Mouse (Mus musculus) midbrain, embryonic 10.5 days (tissue): ENCODE measurements around the gene Gm16223. TPM values are rescaled to one million over a fixed set of nuclear protein-coding genes. Genes with fewer than 3 reads are reported as not detected.

Experiments
- DNase-seq: peaks from one replicate; pipeline ENCODE4 v3.0.0-alpha.2; 2017; ENCODE audit warnings: low spot score
- H3K27ac ChIP-seq: fragments of 300-500 bp; sonication (generic); replicated peaks from 2 replicates; pipeline ENCODE4 v1.5.1; 2016; ENCODE audit warnings: mild to moderate bottlenecking
- H3K27me3 ChIP-seq: fragments of 300-500 bp; sonication (generic); 2 replicates; pipeline ENCODE4 v1.6.1; 2016; ENCODE audit warnings: low read depth, mild to moderate bottlenecking; ENCODE audit not compliant: poor library complexity, severe bottlenecking
- H3K36me3 ChIP-seq: fragments of 300-500 bp; sonication (generic); 2 replicates; pipeline ENCODE4 v1.6.1; 2016; ENCODE audit warnings: mild to moderate bottlenecking, moderate library complexity
- H3K4me1 ChIP-seq: fragments of 300-500 bp; sonication (generic); 2 replicates; pipeline ENCODE4 v1.6.1; 2016
- H3K4me3 ChIP-seq: fragments of 300-500 bp; sonication (generic); 2 replicates; pipeline ENCODE4 v1.5.1; 2016; ENCODE audit warnings: mild to moderate bottlenecking, moderate library complexity
- H3K9me3 ChIP-seq: fragments of 300-500 bp; sonication (generic); replicated peaks from 2 replicates; pipeline ENCODE4 v1.6.1; 2016; ENCODE audit warnings: mild to moderate bottlenecking
- WGBS: fragments of 180-500 bp; shearing (Covaris S2); methylation state at CpG from one replicate; pipeline ENCODE4 v1.1.7; 2016; 5-methylcytosine and 5-hydroxymethylcytosine counted together
- polyA plus RNA-seq: library from polyadenylated mRNA; unstranded; fragments of >200 nt; fragmentation: Nextera tagmentation; extraction: Ambion mirVana; gene quantifications from 2 replicates; pipeline ENCODE4 v1.2.1, GENCODE M21; 2016

Gene Gm16223
- not detected in 2 replicates for polyA plus RNA-seq

DNA sequence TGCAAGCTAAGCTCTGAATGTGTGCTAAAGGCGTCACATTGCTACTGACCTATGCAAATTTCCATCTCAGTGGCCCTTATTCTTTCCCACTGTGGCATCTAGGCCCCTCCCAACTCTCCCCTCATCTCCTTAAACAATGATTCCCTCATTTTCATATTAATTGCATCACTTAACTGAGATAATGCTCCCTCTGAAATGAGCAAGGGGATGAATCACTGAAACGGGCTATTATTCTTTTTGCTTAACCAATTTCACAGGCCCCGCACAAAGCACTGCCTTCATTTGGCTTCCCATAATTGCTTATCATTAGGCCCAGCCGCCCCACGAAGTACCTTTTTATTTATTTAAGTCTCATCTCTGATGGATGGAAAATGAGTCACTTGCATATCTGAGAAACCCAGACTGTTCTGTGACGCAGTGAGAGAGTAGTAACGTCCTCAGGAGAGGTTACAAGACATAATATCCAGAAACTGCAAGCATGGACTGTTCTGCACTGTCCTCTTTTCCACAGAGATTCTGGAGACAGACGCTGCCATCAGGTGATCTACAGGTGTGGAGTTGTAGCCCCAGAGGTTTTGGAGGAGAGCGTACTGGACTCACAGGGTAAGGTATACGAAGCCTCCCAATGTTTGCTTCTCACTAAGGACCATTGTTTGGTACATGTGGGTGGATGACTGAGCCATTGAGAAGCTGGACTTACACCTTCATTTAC is at the start of gene Gm16223:
Gm16223 (plus strand) TSS at position 485 of the 712 bp plus-strand sequence.
- H3K4me1 ChIP-seq, result no peaks in the 10 kb centered on the region
- no peak within 1 kb of the TSS for H3K4me3 ChIP-seq
- no peak for DNase-seq
- 87% methylated on average over 10 of the region's 10 CpGs for WGBS
- H3K27me3 ChIP-seq, result no peaks in the 10 kb centered on the region
- no peak within 1 kb of the TSS for H3K27ac ChIP-seq
- H3K36me3 ChIP-seq, result no peaks in the 10 kb centered on the region
- H3K9me3 ChIP-seq, result no peaks in the 10 kb centered on the region

DNA sequence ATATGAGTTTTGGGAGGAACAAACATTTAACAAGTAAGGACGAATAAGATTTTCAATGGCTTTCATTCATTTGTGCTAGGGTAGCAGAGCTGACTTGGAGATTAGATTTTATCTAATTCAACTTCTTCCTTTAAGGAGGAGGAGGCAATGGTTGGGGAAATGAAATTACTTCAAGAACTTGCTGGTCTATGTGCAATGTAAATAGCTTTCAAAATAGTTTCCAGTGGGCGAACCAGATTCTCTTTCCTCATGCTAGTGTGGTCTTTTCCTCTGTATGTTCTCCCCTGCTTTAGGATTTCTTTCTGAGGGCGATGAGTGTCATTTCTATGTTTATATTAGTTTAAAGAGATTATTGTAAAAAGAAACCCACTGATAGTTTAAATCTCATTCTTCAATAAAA is 45.7 kb upstream of the Gm16223 start:
- H3K27ac ChIP-seq, result no peak overlapping the region
- H3K27me3 ChIP-seq, result no peaks in the 10 kb centered on the region
- H3K9me3 ChIP-seq, result no peaks in the 10 kb centered on the region
- H3K4me1 ChIP-seq, result no peaks in the 10 kb centered on the region
- no peak overlapping the region for H3K4me3 ChIP-seq
- 88% methylated on average over 3 of the region's 3 CpGs for WGBS
- no peak for DNase-seq
- H3K36me3 ChIP-seq, result no peaks in the 10 kb centered on the region

DNA sequence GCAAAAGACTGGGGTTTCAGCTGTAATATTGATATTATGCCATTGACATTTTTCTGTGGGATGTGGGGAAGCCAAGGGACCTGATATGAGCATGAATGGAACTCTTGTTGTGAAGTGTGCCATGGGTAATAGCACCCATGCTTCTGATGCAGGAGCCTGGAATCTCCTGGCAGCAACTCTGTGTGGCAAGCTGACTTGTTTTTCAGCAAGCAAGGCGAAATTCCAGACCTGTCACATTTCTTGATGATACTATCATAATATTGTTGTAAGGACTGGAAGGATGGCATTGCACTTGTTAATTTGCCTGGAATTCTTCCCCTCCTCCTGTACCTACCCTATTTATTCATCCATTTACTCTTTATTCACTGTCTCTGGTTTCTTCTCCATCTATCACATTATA is 44.2 kb upstream of the Gm16223 start:
- H3K4me3 ChIP-seq, result no peak overlapping the region
- H3K27ac ChIP-seq, result no peak overlapping the region
- no peaks in the 10 kb centered on the region for H3K4me1 ChIP-seq
- H3K36me3 ChIP-seq, result no peaks in the 10 kb centered on the region
- WGBS, result 76% methylated on average over 1 of the region's 1 CpGs
- no peaks in the 10 kb centered on the region for H3K27me3 ChIP-seq
- DNase-seq, result no peak
- no peaks in the 10 kb centered on the region for H3K9me3 ChIP-seq

DNA sequence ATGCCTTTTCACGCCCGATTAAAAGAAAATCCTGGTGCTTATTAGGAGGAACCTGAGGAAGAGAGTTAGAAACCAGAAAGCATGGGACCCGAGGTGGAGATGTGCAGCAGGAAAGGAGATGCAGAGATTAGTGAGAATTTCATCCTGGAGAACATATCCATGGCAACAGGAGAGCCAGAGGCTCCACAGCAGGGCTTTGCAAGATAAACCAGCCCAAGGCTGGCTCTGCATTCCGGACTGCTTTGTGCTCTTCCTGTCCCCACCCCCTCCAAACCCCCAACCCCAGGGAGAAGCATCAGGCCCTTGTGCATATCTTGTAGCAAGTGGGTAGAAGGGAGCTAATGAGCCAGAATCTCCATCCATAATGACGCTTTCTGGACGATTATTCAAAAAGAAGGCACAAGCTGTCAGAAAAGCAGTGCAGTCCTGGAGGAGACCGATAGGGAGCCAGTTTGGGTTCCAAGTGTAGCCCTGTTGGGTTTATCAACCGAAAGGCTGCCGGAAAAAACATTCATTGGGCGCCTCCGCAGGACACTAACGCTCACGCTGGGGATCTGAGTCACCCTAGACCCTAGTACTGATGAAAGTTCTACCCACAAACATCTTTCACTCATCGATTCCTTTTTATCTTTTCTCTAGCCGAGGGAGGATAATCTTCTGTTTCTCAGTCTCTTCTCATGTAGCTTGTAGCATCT is 31.2 kb upstream of the Gm16223 start:
- H3K9me3 ChIP-seq, result no peaks in the 10 kb centered on the region
- 53% methylated on average over 15 of the region's 15 CpGs for WGBS
- peaks cover 6% of the 10 kb centered on the region; the same call in 1 of the 2 replicates for H3K4me1 ChIP-seq
- H3K27ac ChIP-seq, result peak overlapping the region; percentile 46; the same call in 1 of the 2 replicates
- H3K4me3 ChIP-seq, result no peak overlapping the region
- H3K27me3 ChIP-seq, result no peaks in the 10 kb centered on the region
- peak; percentile 19 for DNase-seq
- no peaks in the 10 kb centered on the region for H3K36me3 ChIP-seq

DNA sequence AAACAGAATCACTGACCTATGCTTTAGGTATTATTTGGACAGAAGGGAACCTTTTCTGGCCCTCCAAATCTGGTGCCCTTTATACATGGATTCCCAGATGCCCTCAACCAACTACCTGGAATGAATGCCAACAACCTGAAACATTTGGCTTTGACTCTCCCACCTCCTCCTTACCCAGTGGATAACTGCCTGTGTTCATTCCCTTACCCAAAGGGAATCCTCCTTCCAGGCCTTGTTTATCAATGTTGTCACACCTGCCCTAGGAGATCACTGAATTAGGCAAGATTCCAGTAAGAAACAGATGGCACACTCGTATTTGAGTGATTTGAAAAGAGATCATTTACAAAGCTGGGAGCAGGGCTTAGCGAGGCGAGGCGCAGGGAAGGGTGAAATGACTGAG is 13.1 kb upstream of the Gm16223 start:
- H3K9me3 ChIP-seq, result no peaks in the 10 kb centered on the region
- H3K4me1 ChIP-seq, result no peaks in the 10 kb centered on the region
- no peak overlapping the region for H3K27ac ChIP-seq
- WGBS, result 86% methylated on average over 4 of the region's 4 CpGs
- DNase-seq, result no peak
- no peaks in the 10 kb centered on the region for H3K27me3 ChIP-seq
- H3K4me3 ChIP-seq, result no peak overlapping the region
- H3K36me3 ChIP-seq, result no peaks in the 10 kb centered on the region

DNA sequence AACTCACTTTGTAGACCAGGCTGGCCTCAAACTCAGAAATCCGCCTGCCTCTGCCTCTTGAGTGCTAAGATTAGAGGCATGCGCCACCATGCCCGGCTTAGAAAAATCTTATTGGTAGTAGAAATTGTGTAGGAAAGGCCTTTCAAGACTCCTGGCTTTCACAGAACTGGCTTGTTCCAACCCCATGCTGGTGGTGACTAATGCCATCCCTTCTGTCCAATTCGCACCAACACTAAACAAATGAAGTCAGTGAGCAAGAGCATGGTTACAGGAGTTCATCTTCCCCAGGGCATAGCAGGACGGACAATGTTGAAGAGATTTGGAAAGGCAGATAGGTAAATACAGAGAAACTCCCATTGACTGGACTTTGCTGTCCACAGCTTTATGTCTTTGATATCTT is 12.6 kb upstream of the Gm16223 start:
- H3K9me3 ChIP-seq, result no peaks in the 10 kb centered on the region
- no peaks in the 10 kb centered on the region for H3K36me3 ChIP-seq
- H3K27ac ChIP-seq, result no peak overlapping the region
- DNase-seq, result no peak
- 90% methylated on average over 5 of the region's 5 CpGs for WGBS
- H3K4me3 ChIP-seq, result no peak overlapping the region
- no peaks in the 10 kb centered on the region for H3K27me3 ChIP-seq
- no peaks in the 10 kb centered on the region for H3K4me1 ChIP-seq

DNA sequence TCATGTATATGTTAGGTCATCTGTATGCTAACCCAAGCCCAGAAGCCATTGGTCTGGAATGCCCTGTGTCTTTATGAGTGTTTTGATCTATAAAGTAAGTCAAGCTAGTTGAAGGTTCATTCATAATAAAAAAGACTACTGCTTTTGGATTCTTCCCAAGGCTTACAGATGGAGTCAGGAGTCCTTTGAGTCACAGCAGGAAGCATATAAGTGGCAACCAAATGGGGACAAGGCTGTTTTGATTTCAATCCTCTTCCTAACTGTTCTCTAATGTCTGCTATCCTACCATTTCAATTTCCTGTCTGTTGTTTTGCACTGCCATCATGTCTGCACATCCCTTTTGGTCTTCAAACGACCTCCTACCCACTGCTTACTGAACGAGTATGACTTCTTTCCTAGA is 2.7 kb upstream of the Gm16223 start:
- H3K4me3 ChIP-seq, result no peak overlapping the region
- no peaks in the 10 kb centered on the region for H3K27me3 ChIP-seq
- H3K9me3 ChIP-seq, result no peaks in the 10 kb centered on the region
- no peak for DNase-seq
- no peaks in the 10 kb centered on the region for H3K4me1 ChIP-seq
- H3K36me3 ChIP-seq, result no peaks in the 10 kb centered on the region
- WGBS, result 71% methylated on average over 2 of the region's 2 CpGs
- no peak overlapping the region for H3K27ac ChIP-seq

DNA sequence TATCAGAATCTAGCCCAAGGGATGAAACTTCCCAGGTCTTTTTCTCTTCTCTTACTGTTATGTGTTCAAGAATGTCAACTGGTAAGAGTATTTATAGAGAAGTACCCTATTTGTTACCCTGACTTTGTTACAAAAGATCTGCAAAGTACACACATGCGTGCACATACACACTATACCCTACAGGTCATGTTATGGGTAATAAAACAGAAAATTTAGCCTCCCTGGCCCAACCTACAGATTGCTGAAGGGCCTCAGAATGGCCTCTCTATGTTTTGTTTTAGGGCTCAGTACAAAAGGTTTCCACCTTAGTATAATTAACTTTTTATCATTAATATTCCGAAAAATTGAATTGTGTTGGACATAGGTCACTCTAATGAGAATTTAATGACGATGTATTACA is 685 bp upstream of the Gm16223 start:
- Histone ChIP-seq H3K36me3 (no peaks in the 10 kb centered on the region), H3K27ac (no peak overlapping the region), H3K4me1 (no peaks in the 10 kb centered on the region), H3K27me3 (no peaks in the 10 kb centered on the region), H3K4me3 (no peak overlapping the region), H3K9me3 (no peaks in the 10 kb centered on the region)
- WGBS, result 86% methylated on average over 3 of the region's 3 CpGs
- no peak for DNase-seq

DNA sequence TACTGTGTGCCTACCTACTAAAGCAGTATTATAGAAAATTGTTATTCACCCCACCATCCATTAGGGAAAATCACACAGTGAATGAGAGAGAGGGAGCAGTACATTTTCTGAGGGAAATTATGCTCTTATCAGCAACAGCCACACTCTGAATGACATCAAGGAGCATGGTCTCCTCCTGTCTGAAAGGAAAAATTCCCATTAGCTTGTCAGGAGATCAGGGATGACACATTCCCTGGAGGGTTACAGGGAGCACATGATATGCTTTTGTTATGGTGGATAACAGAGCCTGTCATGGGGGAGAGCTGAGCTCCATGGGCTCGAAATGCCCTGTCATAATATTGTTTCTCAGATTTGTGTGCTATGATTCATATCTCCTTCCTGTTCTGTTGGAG is 424 bp downstream of the Gm16223 start:
- 96% methylated on average over 1 of the region's 1 CpGs for WGBS
- H3K36me3 ChIP-seq, result no peaks in the 10 kb centered on the region
- no peaks in the 10 kb centered on the region for H3K9me3 ChIP-seq
- H3K27ac ChIP-seq, result no peak overlapping the region
- H3K27me3 ChIP-seq, result no peaks in the 10 kb centered on the region
- H3K4me3 ChIP-seq, result no peak overlapping the region
- no peaks in the 10 kb centered on the region for H3K4me1 ChIP-seq
- DNase-seq, result no peak

DNA sequence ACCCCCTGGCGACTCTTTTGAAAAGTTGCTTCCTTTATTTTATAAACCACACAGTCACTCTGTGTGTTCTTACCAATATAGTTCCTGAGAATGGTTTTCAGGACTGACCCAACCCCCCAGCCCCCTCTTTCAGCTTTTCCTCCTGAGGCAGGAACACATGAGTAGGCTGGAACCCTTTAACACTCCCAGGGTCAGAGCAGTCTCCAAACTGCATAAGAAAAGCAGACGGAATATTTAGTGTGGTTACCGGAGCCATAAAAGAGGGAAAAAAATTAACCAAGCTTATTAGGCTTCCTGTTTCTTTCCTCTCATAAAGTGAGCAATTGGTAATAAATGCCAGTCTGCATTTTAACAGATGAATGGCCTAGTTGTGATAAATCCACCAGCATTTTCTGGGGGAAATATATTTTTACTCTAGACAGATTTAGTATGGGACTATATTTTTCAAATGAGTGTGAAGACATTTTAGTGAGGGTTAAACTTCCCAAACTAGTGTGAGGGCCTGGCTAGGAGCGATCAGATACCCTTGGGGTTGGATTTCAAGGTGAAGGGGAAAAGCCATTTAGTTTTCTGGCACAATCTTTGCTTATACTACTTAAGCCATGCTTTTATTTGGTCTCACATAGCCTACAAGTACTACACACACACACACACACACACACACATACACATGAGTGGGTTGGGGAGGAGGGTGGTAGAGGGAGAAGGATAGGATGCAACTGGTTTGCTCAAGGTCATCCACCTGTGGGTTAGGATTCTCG is 49.0 kb downstream of the Gm16223 start:
- Histone ChIP-seq H3K4me1 (no peaks in the 10 kb centered on the region), H3K27ac (no peak overlapping the region), H3K27me3 (no peaks in the 10 kb centered on the region), H3K9me3 (no peaks in the 10 kb centered on the region), H3K36me3 (no peaks in the 10 kb centered on the region), H3K4me3 (no peak overlapping the region)
- DNase-seq, result no peak
- WGBS, result 84% methylated on average over 5 of the region's 5 CpGs

DNA sequence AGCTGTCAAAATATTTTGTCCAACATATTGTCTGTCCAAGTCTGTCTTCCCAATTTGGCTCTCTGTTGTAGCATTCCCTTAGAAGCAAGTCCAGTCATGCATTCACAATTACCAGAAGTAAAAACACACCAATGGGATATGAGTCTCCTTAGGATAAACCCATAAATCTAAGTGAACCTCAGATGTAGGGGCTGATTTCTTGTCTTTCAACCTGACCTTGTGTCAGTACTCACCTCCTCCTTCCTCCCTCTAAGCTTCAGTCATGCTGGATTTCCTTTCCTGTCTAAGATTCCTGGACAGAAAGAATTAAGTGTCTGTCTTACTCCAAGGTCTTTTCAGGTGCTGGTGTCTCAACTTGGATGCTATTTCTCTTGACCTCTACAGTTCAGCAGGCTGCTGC is 57.8 kb downstream of the Gm16223 start:
- no peak for DNase-seq

DNA sequence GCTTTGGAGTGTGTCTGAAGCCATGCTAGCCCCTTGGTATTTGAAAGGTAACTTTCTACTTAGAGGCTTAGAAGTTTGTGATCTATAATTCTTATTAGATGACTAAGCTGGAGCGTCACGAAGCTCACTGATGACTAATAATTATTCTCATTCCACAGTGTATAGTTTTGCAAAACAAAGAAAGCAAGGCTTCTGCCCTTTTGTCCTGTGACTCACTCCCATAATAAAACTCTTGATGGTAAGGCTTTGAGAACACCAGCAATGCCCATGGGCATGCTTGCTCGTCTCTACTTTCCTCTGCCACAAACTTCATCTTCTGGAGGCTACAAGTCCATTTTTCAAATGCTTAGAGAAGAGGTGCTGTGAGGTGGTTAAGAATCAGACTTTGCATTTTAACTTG is 87.9 kb downstream of the Gm16223 start:
- WGBS, result 84% methylated on average over 3 of the region's 3 CpGs
- Histone ChIP-seq H3K4me3 (no peak overlapping the region), H3K9me3 (no peaks in the 10 kb centered on the region), H3K36me3 (no peaks in the 10 kb centered on the region), H3K27ac (no peak overlapping the region), H3K4me1 (no peaks in the 10 kb centered on the region; the same call in 1 of the 2 replicates), H3K27me3 (no peaks in the 10 kb centered on the region)
- no peak for DNase-seq

More for the DNA sequence above, 57.8 kb downstream of the Gm16223 start:
- Histone ChIP-seq H3K4me1 (no peaks in the 10 kb centered on the region), H3K9me3 (no peaks in the 10 kb centered on the region), H3K27me3 (no peaks in the 10 kb centered on the region), H3K36me3 (no peaks in the 10 kb centered on the region), H3K27ac (no peak overlapping the region), H3K4me3 (no peak overlapping the region)

DNA sequence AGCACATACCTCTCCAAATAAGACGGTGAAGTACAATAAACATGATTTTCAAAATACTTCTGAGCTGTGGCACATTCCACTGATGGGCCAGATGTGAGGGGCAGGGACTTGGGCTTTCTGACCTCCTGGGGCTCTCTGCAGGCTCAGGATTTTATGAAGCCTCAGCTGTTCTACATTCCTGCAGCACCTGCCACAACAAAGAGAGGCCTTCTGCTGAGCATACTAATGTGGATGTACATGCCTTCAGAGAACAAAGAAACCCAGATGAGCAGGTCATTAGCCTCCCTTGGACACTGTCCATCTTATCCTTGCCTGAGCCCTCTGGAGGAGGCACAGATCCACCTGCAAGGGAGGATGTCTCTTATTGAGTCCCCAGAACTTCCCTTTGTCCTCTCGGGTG is 97.0 kb downstream of the Gm16223 start:
- H3K4me3 ChIP-seq, result no peak overlapping the region
- H3K36me3 ChIP-seq, result no peaks in the 10 kb centered on the region
- no peaks in the 10 kb centered on the region for H3K9me3 ChIP-seq
- H3K4me1 ChIP-seq, result peaks cover 5% of the 10 kb centered on the region; the same call in 1 of the 2 replicates
- 0 out of 2 replicates have a peak overlapping the region, but pooled peaks have one; percentile 11 for H3K27ac ChIP-seq
- WGBS, result 71% methylated on average over 2 of the region's 2 CpGs
- no peaks in the 10 kb centered on the region for H3K27me3 ChIP-seq
- DNase-seq, result no peak
